Mouse (Mus musculus): ENCODE measurements around the gene Cep97. TPM values are rescaled to one million over a fixed set of nuclear protein-coding genes. Genes with fewer than 3 reads are reported as not detected.
"Not testable (repeated sequence)": the region's sequence is repeated elsewhere in the genome, so short reads cannot be mapped to it uniquely, and the experiment has no call there.

Gene Cep97
- polyA plus RNA-seq, 1 experiment, result 0.26 TPM

- Histone ChIP-seq H3K36me3 (ENCODE audit: control insufficient read depth) (peaks cover 50% of the 10 kb centered on the region), H3K27me3 (ENCODE audit: control insufficient read depth) (no peaks in the 10 kb centered on the region), H3K9me3 (ENCODE audit: control insufficient read depth, low read length) (no peaks in the 10 kb centered on the region), H3K4me3 (replicated peaks) (peak overlapping the region; percentile 70), H3K4me1 (ENCODE audit: control insufficient read depth) (peaks cover 36% of the 10 kb centered on the region)
- TF ChIP-seq GATA1 (IDR thresholded peaks at IDR 0.05; ENCODE audit: low read length) (no peak), TAL1 (IDR thresholded peaks at IDR 0.05; ENCODE audit: low read length) (no peak)
These were observed 32.6 kb upstream of the Cep97 start for GRCm38 (mm10) chr16:55967221-55967620.

GRCm38 (mm10) chr16:55966212-55966871, 31.7 kb upstream of the Cep97 start, which contains the start of gene Rpl24:
Rpl24 (plus strand) TSS chr16:55966275.
- H3K9me3 ChIP-seq (ENCODE audit: control insufficient read depth, low read length), result no peaks in the 10 kb centered on the region
- TF ChIP-seq TAL1 (IDR thresholded peaks at IDR 0.05; ENCODE audit: low read length) (no peak), GATA1 (IDR thresholded peaks at IDR 0.05; ENCODE audit: low read length) (no peak)

GRCm38 (mm10) chr16:55964126-55964949, 29.7 kb upstream of the Cep97 start:
- H3K4me1 ChIP-seq (ENCODE audit: control insufficient read depth), result peaks cover 20% of the 10 kb centered on the region
- H3K27me3 ChIP-seq (ENCODE audit: control insufficient read depth), result no peaks in the 10 kb centered on the region
- TF ChIP-seq GATA1 (IDR thresholded peaks at IDR 0.05; ENCODE audit: low read length), result no peak
- TF ChIP-seq TAL1 (IDR thresholded peaks at IDR 0.05; ENCODE audit: low read length), result no peak
- no peaks in the 10 kb centered on the region for H3K9me3 ChIP-seq (ENCODE audit: control insufficient read depth, low read length)
- no peak overlapping the region for H3K4me3 ChIP-seq (replicated peaks)
- H3K36me3 ChIP-seq (ENCODE audit: control insufficient read depth), result peaks cover 22% of the 10 kb centered on the region

More at GRCm38 (mm10) chr16:55966212-55966871, 31.7 kb upstream of the Cep97 start, which contains the start of gene Rpl24:
- Histone ChIP-seq H3K4me1 (ENCODE audit: control insufficient read depth) (peaks cover 29% of the 10 kb centered on the region), H3K36me3 (ENCODE audit: control insufficient read depth) (peaks cover 42% of the 10 kb centered on the region), H3K4me3 (replicated peaks) (peak within 1 kb of the TSS; percentile 70), H3K27me3 (ENCODE audit: control insufficient read depth) (no peaks in the 10 kb centered on the region)

- peaks cover 13% of the 10 kb centered on the region for H3K4me1 ChIP-seq (ENCODE audit: control insufficient read depth)
- H3K4me3 ChIP-seq (replicated peaks); H3K27me3 ChIP-seq (ENCODE audit: control insufficient read depth); H3K9me3 ChIP-seq (ENCODE audit: control insufficient read depth, low read length): not testable (repeated sequence)
- H3K36me3 ChIP-seq (ENCODE audit: control insufficient read depth), result peaks cover 10% of the 10 kb centered on the region
These were observed 28.4 kb upstream of the Cep97 start for GRCm38 (mm10) chr16:55963068-55963467.

GRCm38 (mm10) chr16:55954196-55954595, 19.5 kb upstream of the Cep97 start:
- not testable (repeated sequence) for H3K27me3 ChIP-seq (ENCODE audit: control insufficient read depth)

GRCm38 (mm10) chr16:55952771-55953170, 18.1 kb upstream of the Cep97 start:
- Histone ChIP-seq H3K9me3 (ENCODE audit: control insufficient read depth, low read length) (peaks cover 3% of the 10 kb centered on the region), H3K36me3 (ENCODE audit: control insufficient read depth) (no peaks in the 10 kb centered on the region), H3K27me3 (ENCODE audit: control insufficient read depth) (no peaks in the 10 kb centered on the region), H3K4me3 (replicated peaks) (no peak overlapping the region), H3K4me1 (ENCODE audit: control insufficient read depth) (peaks cover 15% of the 10 kb centered on the region)
- TF ChIP-seq TAL1 (IDR thresholded peaks at IDR 0.05; ENCODE audit: low read length), result no peak
- no peak for TF ChIP-seq GATA1 (IDR thresholded peaks at IDR 0.05; ENCODE audit: low read length)

More at GRCm38 (mm10) chr16:55954196-55954595, 19.5 kb upstream of the Cep97 start:
- not testable (repeated sequence) for H3K36me3 ChIP-seq (ENCODE audit: control insufficient read depth); H3K4me3 ChIP-seq (replicated peaks); H3K9me3 ChIP-seq (ENCODE audit: control insufficient read depth, low read length)
- peaks cover 13% of the 10 kb centered on the region for H3K4me1 ChIP-seq (ENCODE audit: control insufficient read depth)

GRCm38 (mm10) chr16:55951679-55952327, 17.1 kb upstream of the Cep97 start:
- H3K27me3 ChIP-seq (ENCODE audit: control insufficient read depth), result no peaks in the 10 kb centered on the region
- peaks cover 3% of the 10 kb centered on the region for H3K9me3 ChIP-seq (ENCODE audit: control insufficient read depth, low read length)
- H3K36me3 ChIP-seq (ENCODE audit: control insufficient read depth), result no peaks in the 10 kb centered on the region
- TF ChIP-seq TAL1 (IDR thresholded peaks at IDR 0.05; ENCODE audit: low read length) (no peak), GATA1 (IDR thresholded peaks at IDR 0.05; ENCODE audit: low read length) (no peak)
- peaks cover 15% of the 10 kb centered on the region for H3K4me1 ChIP-seq (ENCODE audit: control insufficient read depth)
- H3K4me3 ChIP-seq (replicated peaks), result no peak overlapping the region

GRCm38 (mm10) chr16:55950946-55951678, 16.5 kb upstream of the Cep97 start:
- no peaks in the 10 kb centered on the region for H3K36me3 ChIP-seq (ENCODE audit: control insufficient read depth)
- H3K4me1 ChIP-seq (ENCODE audit: control insufficient read depth), result peaks cover 15% of the 10 kb centered on the region
- H3K4me3 ChIP-seq (replicated peaks), result peak overlapping the region; percentile 62
- no peaks in the 10 kb centered on the region for H3K27me3 ChIP-seq (ENCODE audit: control insufficient read depth)
- no peaks in the 10 kb centered on the region; the same call in 1 of the 2 replicates for H3K9me3 ChIP-seq (ENCODE audit: control insufficient read depth, low read length)
- no peak for TF ChIP-seq GATA1 (IDR thresholded peaks at IDR 0.05; ENCODE audit: low read length)
- TF ChIP-seq TAL1 (IDR thresholded peaks at IDR 0.05; ENCODE audit: low read length), result no peak
